In the genomic region with DNA sequence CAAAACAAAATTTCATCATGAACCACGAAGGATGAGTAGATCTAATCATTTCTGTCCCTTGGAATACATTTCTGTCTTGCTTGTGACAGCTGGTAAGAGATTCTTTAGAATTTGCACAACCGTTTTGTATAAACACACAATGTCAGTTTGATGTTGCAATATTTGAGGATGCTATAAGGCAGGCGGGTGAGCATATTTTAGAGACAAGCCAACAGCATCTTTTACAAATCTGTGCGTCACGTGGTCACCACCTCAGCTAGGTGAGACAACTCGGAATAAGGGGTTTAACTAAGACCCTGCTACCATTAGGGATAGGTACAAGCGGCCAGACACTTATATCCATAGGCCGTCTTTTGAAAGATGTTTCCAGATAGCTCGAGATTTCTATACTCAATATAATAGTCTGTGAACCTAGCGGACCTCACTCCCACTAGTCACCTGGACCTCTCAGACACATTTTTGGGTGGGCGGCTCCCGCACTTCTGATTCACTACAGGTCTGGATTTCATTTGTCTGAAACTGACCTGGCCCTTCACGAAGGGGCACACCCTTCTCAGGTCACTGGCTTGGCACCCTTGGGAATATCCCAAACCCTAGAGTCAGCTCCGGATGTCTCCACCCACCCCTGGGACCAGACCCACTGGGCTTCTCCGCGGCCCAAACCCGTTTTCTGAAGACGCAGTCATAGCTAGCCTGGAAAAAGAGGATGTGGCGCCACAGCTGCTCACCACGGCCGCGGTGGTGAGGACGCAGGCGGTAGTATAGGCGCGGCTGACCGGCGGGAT, we compare ENCODE assay signal across 1 mouse cellular context.
TF ChIP-seq lines count a peak whose summit lies in the region.

No protein-coding gene starts in this region.

TF ChIP-seq in CH12.LX, 34 proteins besides CTCF, POLR2A, EP300 and RAD21:
- TF ChIP-seq ZKSCAN1 (IDR thresholded peaks at IDR 0.05; ENCODE audit: borderline replicate concordance, low read depth, low read length) (no peak), BHLHE40 (IDR thresholded peaks at IDR 0.05; ENCODE audit: low read depth, low read length) (peak; percentile 36), KAT2A (IDR thresholded peaks at IDR 0.05; ENCODE audit: insufficient replicate concordance, low read length) (no peak), MXI1 (IDR thresholded peaks at IDR 0.05; ENCODE audit: low read depth, low read length) (peak; percentile 90), CHD1 (IDR thresholded peaks at IDR 0.05; ENCODE audit: low read depth, low read length) (0 out of 2 replicates have a peak, but pooled peaks have one; percentile 85), MAX (IDR thresholded peaks at IDR 0.05; ENCODE audit: low read length) (peak; percentile 90), MAFK (IDR thresholded peaks at IDR 0.05; ENCODE audit: insufficient replicate concordance, low read length) (no peak), NELFE (IDR thresholded peaks at IDR 0.05; ENCODE audit: low read depth, low read length) (no peak; the same call in 1 of the 2 replicates), PAX5 (IDR thresholded peaks at IDR 0.05; ENCODE audit: low read length) (no peak), MEF2A (IDR thresholded peaks at IDR 0.05; ENCODE audit: borderline replicate concordance, low read depth, low read length) (peak; percentile 17; the same call in 1 of the 2 replicates), E2F4 (IDR thresholded peaks at IDR 0.05; ENCODE audit: insufficient replicate concordance, low read depth, low read length) (no peak), ETS1 (conservative IDR thresholded peaks at IDR 0.05; ENCODE audit: low read depth, low read length) (no peak), MYC (IDR thresholded peaks at IDR 0.05; ENCODE audit: low read depth, low read length) (peak; percentile 88), ZC3H11A (IDR thresholded peaks at IDR 0.05; ENCODE audit: low read depth, low read length) (no peak), HCFC1 (IDR thresholded peaks at IDR 0.05; ENCODE audit: low read depth, low read length) (no peak), UBTF (IDR thresholded peaks at IDR 0.05; ENCODE audit: low read depth, low read length) (peak; percentile 70; the same call in 1 of the 2 replicates), MAZ (IDR thresholded peaks at IDR 0.05; ENCODE audit: low read depth, low read length) (peak; percentile 14; the same call in 1 of the 2 replicates), IRF4 (IDR thresholded peaks at IDR 0.05; ENCODE audit: low read depth, low read length) (no peak; the same call in 1 of the 2 replicates), TBP (conservative IDR thresholded peaks at IDR 0.05; ENCODE audit: low read depth, low read length) (0 out of 2 replicates have a peak, but pooled peaks have one; percentile 10), USF1 (IDR thresholded peaks at IDR 0.05; ENCODE audit: low read depth, low read length) (peak; percentile 81), USF2 (conservative IDR thresholded peaks at IDR 0.05; ENCODE audit: low read depth, low read length) (peak; percentile 87), POLR2AphosphoS2 (IDR thresholded peaks at IDR 0.05; ENCODE audit: low read depth, low read length) (0 out of 2 replicates have a peak, but pooled peaks have one; percentile 5), ZNF384 (IDR thresholded peaks at IDR 0.05; ENCODE audit: low read depth, low read length) (no peak), SMC3 (IDR thresholded peaks at IDR 0.05; ENCODE audit: low read depth, low read length) (no peak), SIN3A (IDR thresholded peaks at IDR 0.05; ENCODE audit: low read length) (peak; percentile 95)
